ENCODE assay signal across 23 mouse cellular contexts in genomic region chr6:30041498-30041897, GRCm38 (mm10).
"Had no signal": no experiment of that assay in that cellular context is flagged by ENCODE, and none has a peak within 500 bp of the region (broad histone marks: within the 10 kb centered on the region; RNA-seq: fewer than 3 reads in every experiment).

No protein-coding gene starts in this region.

- H3K9me3 ChIP-seq: intestine, embryonic 15.5 days; limb, embryonic 12.5 days; limb, embryonic 15.5 days; liver, embryonic 12.5 days; liver, embryonic 15.5 days; lung, embryonic 15.5 days; neural tube, embryonic 12.5 days; neural tube, embryonic 15.5 days had no signal

- DNase-seq: kidney, adult 11 months; kidney, adult 8-10 months; kidney, postnatal 14 days; kidney, postnatal 4 days; left cerebral cortex, postnatal 4 days; lung, adult 18-20 months; lung, postnatal 10 days; lung, postnatal 36 days; midbrain, embryonic 14.5 days; right cerebral cortex, adult 18-20 months; right cerebral cortex, postnatal 14 days; right cerebral cortex, postnatal 4 days; thymus, postnatal 36 days had no signal

- H3K4me3 ChIP-seq: intestine, embryonic 15.5 days; limb, embryonic 12.5 days; limb, embryonic 15.5 days; liver, embryonic 12.5 days; liver, embryonic 15.5 days; lung, embryonic 15.5 days; neural tube, embryonic 12.5 days; neural tube, embryonic 15.5 days had no signal

- H3K36me3 ChIP-seq: intestine, embryonic 15.5 days; limb, embryonic 12.5 days; limb, embryonic 15.5 days; liver, embryonic 12.5 days; liver, embryonic 15.5 days; lung, embryonic 15.5 days; neural tube, embryonic 12.5 days; neural tube, embryonic 15.5 days had no signal

- H3K9ac ChIP-seq: intestine, embryonic 15.5 days; limb, embryonic 12.5 days; limb, embryonic 15.5 days; liver, embryonic 12.5 days; liver, embryonic 15.5 days; lung, embryonic 15.5 days; neural tube, embryonic 12.5 days; neural tube, embryonic 15.5 days had no signal

- ATAC-seq: intestine, embryonic 15.5 days; liver, embryonic 12.5 days had no signal

- H3K4me2 ChIP-seq: intestine, embryonic 15.5 days; limb, embryonic 12.5 days; limb, embryonic 15.5 days; liver, embryonic 12.5 days; liver, embryonic 15.5 days; lung, embryonic 15.5 days; midbrain, embryonic 11.5 days; neural tube, embryonic 12.5 days; neural tube, embryonic 15.5 days had no signal

- H3K4me1 ChIP-seq: intestine, embryonic 15.5 days; limb, embryonic 12.5 days; limb, embryonic 15.5 days; lung, embryonic 15.5 days; neural tube, embryonic 12.5 days had no signal

- H3K27me3 ChIP-seq: intestine, embryonic 15.5 days; limb, embryonic 12.5 days; limb, embryonic 15.5 days; liver, embryonic 12.5 days; liver, embryonic 15.5 days; lung, embryonic 15.5 days; neural tube, embryonic 12.5 days; neural tube, embryonic 15.5 days had no signal

- H3K27ac ChIP-seq: intestine, embryonic 15.5 days; limb, embryonic 12.5 days; limb, embryonic 15.5 days; liver, embryonic 12.5 days; liver, embryonic 15.5 days; lung, embryonic 15.5 days; neural tube, embryonic 12.5 days; neural tube, embryonic 15.5 days; stomach, postnatal 0 days had no signal
